Comparison of ENCODE assay signal across 24 mouse cellular contexts in the genomic region with DNA sequence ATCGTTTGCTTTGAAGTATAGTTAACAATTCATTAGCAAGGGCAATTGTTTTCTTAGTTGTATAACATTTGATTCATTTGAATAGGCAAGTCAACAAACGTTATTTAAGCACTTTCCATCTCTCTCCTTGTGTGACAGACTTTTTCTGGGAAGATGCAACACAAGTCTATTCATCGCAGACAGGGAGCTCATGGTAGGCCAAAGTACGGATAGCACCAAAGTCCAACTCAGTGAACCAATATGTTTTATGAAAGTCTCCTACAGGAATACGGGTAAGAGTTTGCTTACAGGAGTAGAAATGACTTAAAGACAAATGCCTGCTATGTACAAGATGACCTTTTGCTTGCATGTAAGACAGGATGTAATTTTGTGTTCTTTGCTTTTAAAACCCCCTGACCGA.
"Had no signal": no experiment of that assay in that cellular context is flagged by ENCODE, and none has a peak within 500 bp of the region (broad histone marks: within the 10 kb centered on the region; RNA-seq: fewer than 3 reads in every experiment).

No protein-coding gene starts in this region.

- ATAC-seq: forebrain, embryonic 15.5 days; forebrain, postnatal 0 days; hindbrain, postnatal 0 days; intestine, embryonic 16.5 days; liver, embryonic 12.5 days had no signal

- DNase-seq: forebrain, postnatal 0 days; gastrocnemius, postnatal 14 days; gastrocnemius, postnatal 36 days; heart, adult 11 months; heart, adult 2 months; heart, postnatal 14 days; heart, postnatal 36 days; layer of hippocampus, adult 9-11 months; layer of hippocampus, postnatal 36 days; left cerebral cortex, postnatal 4 days; lung, adult 18-20 months had no signal

- H3K36me3 ChIP-seq: forebrain, embryonic 15.5 days; heart, embryonic 13.5 days; heart, embryonic 15.5 days; hindbrain, embryonic 13.5 days; hindbrain, embryonic 15.5 days; limb, embryonic 13.5 days; limb, embryonic 15.5 days; liver, embryonic 12.5 days had no signal

- H3K9ac ChIP-seq: forebrain, embryonic 15.5 days; forebrain, postnatal 0 days; heart, embryonic 13.5 days; heart, embryonic 15.5 days; hindbrain, embryonic 13.5 days; hindbrain, embryonic 15.5 days; limb, embryonic 13.5 days; limb, embryonic 15.5 days; liver, embryonic 12.5 days; liver, embryonic 14.5 days had no signal

- H3K27ac ChIP-seq: forebrain, embryonic 15.5 days; heart, adult 2 months; heart, embryonic 13.5 days; heart, embryonic 15.5 days; hindbrain, embryonic 13.5 days; hindbrain, embryonic 15.5 days; hindbrain, postnatal 0 days; kidney, postnatal 0 days; limb, embryonic 13.5 days; limb, embryonic 15.5 days; liver, embryonic 12.5 days; liver, embryonic 14.5 days had no signal

- H3K4me2 ChIP-seq: forebrain, embryonic 15.5 days; heart, embryonic 11.5 days; heart, embryonic 13.5 days; heart, embryonic 15.5 days; hindbrain, embryonic 13.5 days; hindbrain, embryonic 15.5 days; limb, embryonic 13.5 days; limb, embryonic 15.5 days; liver, embryonic 12.5 days had no signal

- H3K9me3 ChIP-seq: forebrain, embryonic 15.5 days; heart, embryonic 13.5 days; heart, embryonic 15.5 days; hindbrain, embryonic 13.5 days; hindbrain, embryonic 15.5 days; limb, embryonic 13.5 days; limb, embryonic 15.5 days; liver, embryonic 12.5 days had no signal

- H3K4me1 ChIP-seq: forebrain, embryonic 15.5 days; heart, embryonic 13.5 days; heart, embryonic 15.5 days; hindbrain, embryonic 13.5 days; hindbrain, embryonic 15.5 days; limb, embryonic 13.5 days; limb, embryonic 15.5 days; liver, embryonic 12.5 days had no signal

- H3K27me3 ChIP-seq: forebrain, embryonic 15.5 days; heart, embryonic 13.5 days; heart, embryonic 15.5 days; hindbrain, embryonic 13.5 days; hindbrain, embryonic 15.5 days; limb, embryonic 13.5 days; limb, embryonic 15.5 days; liver, embryonic 12.5 days had no signal

- H3K4me3 ChIP-seq: forebrain, embryonic 15.5 days; heart, adult 2 months; heart, embryonic 13.5 days; heart, embryonic 15.5 days; hindbrain, embryonic 13.5 days; hindbrain, embryonic 15.5 days; limb, embryonic 13.5 days; limb, embryonic 15.5 days; liver, embryonic 12.5 days had no signal
